Mouse (Mus musculus): Measurements from ENCODE around the gene Unk.

DNA sequence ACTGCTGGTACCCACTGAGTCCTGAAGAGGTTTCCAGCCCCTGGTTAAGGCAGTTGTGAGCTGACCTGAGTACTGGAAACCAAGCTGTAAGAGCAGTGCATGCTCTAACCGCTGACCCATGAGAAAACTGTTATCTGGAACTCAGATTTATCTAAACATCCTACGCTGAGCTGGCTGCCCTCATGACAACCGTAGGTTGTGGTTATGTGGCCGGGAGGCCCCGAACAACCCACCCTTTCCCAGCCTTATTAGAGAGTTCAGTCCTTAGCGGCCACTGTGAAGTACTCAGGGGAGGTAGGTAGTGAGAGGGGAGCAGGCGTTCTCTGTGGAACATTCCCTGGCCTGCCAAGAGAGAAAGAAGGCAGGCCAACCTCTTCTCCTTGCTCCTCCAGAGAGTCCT, 31.1 kb upstream of the Unk start:
- TF ChIP-seq CTCF (IDR thresholded peaks at IDR 0.05; ENCODE audit: low read depth, low read length) (no peak), POLR2A (IDR thresholded peaks at IDR 0.05; ENCODE audit: borderline replicate concordance, low read depth, low read length) (no peak)
